Mouse (Mus musculus) stomach, postnatal 0 days (tissue): ENCODE results near the gene Otulinl.

ENCODE experiments used
- CTCF ChIP-seq: IDR thresholded peaks from 2 replicates; pipeline ENCODE4 v1.5.1; 2016; ENCODE audit warnings: antibody characterized with exemption, low read depth, mild to moderate bottlenecking, moderate library complexity
- EP300 ChIP-seq: optimal IDR thresholded peaks from 2 replicates; pipeline ENCODE3; 2016; ENCODE audit warnings: antibody characterized with exemption

DNA sequence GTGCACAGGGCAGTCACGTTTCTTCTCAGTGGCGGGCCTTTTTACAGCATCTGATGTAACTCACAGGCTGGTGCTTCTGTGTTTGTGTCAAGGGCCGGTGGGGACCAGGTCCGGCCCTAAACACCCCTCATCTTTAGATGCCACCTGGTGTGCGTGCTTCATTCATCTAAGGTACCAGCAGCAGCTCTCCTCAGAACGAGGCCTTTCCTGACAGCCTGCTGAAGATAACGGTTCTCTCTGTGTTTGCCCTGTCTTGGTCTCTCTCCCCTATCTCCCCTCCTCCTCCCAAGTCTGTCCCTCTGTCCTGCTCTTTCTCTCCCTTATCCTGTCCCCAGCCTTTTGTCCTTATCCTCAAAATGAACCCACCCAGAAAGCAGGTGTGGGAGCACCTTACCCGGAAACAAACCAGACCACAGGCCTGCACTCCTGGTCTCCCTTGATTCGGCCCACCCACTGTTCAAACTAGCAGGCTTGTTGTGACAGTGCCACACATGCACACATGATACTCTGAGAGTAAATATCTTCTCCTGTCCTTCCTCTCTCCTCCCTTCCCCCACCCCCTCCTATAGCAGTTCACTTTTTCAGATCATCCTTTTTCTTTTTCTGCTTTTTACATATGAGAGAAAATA, 14.4 kb downstream of the Otulinl start:
- TF ChIP-seq CTCF (no peak), EP300 (no peak)
